Mouse (Mus musculus) kidney, adult 11 months (tissue): ENCODE data around the gene Fam170b.

Experiments used
- DNase-seq: peaks from one replicate; pipeline ENCODE4 v3.0.0; 2022

The Fam170b gene

DNA sequence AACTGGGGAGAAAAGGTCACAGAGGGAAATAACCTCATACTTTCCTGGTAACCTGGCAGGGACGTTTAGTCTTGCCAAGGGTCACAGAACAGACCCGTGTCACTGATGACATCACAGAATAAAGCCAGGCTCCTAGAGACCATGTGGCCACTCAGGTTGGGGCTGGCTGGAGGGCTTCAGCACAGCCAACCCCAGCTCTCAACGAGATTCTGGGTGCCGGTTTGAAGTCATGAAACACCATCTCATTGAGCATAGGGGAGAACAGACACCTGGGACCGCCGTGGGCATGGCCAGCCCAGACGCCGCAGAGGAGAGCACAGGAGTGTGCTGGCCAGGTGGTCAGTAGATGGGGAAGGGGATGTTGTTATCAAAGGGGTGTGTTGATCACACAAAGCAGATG is at the start of gene Fam170b:
TSS of gene Fam170b (plus strand) at position 116 of the 400 bp plus-strand sequence.
- DNase-seq: no peak

GRCm38 (mm10) chr14:32784130-32784747 is 49.5 kb upstream of the Fam170b start:
- DNase-seq: no peak

- no peak for DNase-seq
Observed at GRCm38 (mm10) chr14:32784748-32785134, 49.0 kb upstream of the Fam170b start.

- DNase-seq: no peak
Observed at GRCm38 (mm10) chr14:32785556-32786130, 48.1 kb upstream of the Fam170b start, which contains the start of gene Tmem273. TSS of gene Tmem273 (plus strand) at chr14:32785963.

- no peak for DNase-seq
Observed at GRCm38 (mm10) chr14:32787691-32788090, 46.1 kb upstream of the Fam170b start.

GRCm38 (mm10) chr14:32796375-32796774 is 37.4 kb upstream of the Fam170b start:
- DNase-seq: no peak

- no peak for DNase-seq
Observed at GRCm38 (mm10) chr14:32797803-32798202, 36.0 kb upstream of the Fam170b start.

DNA sequence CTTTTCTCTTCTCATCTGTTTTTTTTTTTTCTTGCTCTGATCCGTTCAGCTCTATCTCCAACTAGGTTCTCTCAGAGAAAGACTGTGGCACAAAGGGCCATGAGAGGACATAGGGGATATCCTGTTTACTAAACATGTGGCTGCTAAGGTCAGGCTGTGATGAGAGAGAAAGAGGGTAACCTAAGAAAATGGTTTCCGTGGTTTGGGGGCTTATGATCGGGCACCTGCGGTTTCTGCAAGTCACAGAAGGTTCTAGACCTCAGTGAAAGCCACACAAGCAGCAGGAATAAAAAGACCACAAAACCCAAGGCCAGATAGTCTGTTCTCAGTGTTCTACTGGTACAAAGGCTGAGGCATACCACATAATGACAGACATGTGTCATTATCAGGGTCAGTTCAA is 35.4 kb upstream of the Fam170b start:
- no peak for DNase-seq

- DNase-seq: no peak
Observed at GRCm38 (mm10) chr14:32800048-32800447, 33.7 kb upstream of the Fam170b start.

DNA sequence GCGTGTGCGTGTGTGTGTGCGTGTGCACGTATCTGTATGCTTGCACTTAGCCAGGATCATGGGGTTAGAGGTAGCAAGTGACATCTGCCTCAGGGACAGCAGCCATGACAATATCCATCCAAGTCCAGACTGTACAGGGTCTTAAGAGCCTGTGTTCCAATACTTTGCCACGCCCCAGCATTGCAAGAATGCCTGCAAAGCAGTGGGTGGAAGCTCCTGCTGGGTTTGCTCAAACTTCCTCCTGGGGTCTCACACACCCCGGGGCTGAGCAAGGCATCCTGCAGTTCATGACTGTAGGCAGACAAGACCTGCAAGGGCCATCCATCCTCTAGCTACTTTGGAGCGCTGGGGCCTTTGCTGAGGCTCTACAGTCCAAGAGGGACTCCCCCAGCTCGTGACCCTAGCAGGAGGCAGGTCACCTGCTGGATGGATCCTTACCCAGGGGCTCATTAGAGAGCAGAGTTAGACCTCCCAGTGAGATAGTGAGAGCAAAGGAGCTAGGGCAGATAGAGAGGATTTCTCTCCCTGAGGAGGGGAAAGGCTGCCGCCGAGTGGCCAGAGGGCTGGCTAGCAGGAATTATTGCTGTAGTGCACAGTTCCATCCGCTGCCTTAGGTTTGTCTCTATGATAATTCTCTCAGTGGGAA is 32.6 kb upstream of the Fam170b start:
- no peak for DNase-seq

GRCm38 (mm10) chr14:32801662-32802024 is 32.1 kb upstream of the Fam170b start:
- no peak for DNase-seq

GRCm38 (mm10) chr14:32810111-32810510 is 23.7 kb upstream of the Fam170b start:
- DNase-seq: no peak

- DNase-seq: no peak
Observed at GRCm38 (mm10) chr14:32812429-32812828, 21.3 kb upstream of the Fam170b start.

DNA sequence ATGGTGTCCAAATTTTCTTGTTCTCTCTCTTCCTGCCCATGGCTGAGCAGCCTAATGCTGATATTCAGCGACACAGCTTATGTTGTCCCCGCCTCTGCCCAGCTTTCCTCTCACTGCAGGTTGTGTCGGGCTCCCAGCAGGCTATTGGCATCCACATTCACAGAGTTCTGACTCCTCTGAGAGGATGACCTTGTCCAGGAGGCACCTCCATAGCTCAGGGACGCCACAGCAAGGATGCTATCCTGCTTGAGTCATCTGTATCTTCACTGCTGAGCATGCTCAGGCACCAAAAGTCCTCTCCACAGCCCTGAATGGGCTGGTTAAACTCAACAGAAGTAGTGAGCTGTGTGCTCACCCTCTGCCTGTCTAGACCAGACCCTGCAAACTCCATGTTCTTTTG is 18.8 kb upstream of the Fam170b start:
- DNase-seq: no peak

DNA sequence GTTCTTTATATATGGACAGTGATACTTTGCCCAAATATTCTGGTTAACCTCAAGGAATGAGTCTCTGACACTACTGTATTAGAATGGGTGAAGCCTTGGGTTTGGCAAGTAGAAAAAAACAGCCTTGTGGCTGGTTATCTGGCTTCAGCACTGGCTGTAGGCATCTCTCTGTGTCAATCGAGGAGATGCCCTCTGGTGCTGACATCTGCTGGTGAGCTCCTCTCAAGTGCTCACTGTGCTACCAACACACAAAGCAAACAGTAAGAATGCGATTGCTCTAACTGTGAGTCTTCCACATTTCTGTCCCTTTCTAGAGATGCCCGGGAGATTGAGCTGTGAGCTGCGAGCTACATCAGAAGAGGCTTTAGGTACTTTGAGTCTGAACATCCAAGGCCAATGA is 17.2 kb upstream of the Fam170b start:
- DNase-seq: no peak

GRCm38 (mm10) chr14:32817258-32817657 is 16.5 kb upstream of the Fam170b start:
- DNase-seq: no peak

- peak; percentile 12 for DNase-seq
Observed at GRCm38 (mm10) chr14:32819297-32819696, 14.5 kb upstream of the Fam170b start.

- DNase-seq: no peak
Observed at GRCm38 (mm10) chr14:32822812-32823211, 10.9 kb upstream of the Fam170b start.

GRCm38 (mm10) chr14:32823861-32824260 is 9.9 kb upstream of the Fam170b start:
- no peak for DNase-seq

GRCm38 (mm10) chr14:32824267-32825150 is 9.3 kb upstream of the Fam170b start:
- no peak for DNase-seq

- peak; percentile 40 for DNase-seq
Observed at GRCm38 (mm10) chr14:32825426-32826032, 8.2 kb upstream of the Fam170b start.

GRCm38 (mm10) chr14:32827165-32827564 is 6.6 kb upstream of the Fam170b start:
- DNase-seq: peak; percentile 18
